Mouse (Mus musculus) left cerebral cortex, adult 11 months (tissue): ENCODE measurements around the gene Tecpr2.

ENCODE experiments used
- DNase-seq: peaks from one replicate; pipeline ENCODE4 v3.0.0; 2022; ENCODE audit warnings: low spot score

The Tecpr2 gene

GRCm38 (mm10) chr12:110865571-110865970, 23.5 kb upstream of the Tecpr2 start:
- DNase-seq, result no peak

GRCm38 (mm10) chr12:110865989-110866388, 23.1 kb upstream of the Tecpr2 start:
- DNase-seq, result no peak

- DNase-seq, result no peak
Measured at GRCm38 (mm10) chr12:110870107-110870506, 19.0 kb upstream of the Tecpr2 start.

- no peak for DNase-seq
Measured at GRCm38 (mm10) chr12:110871247-110871646, 17.8 kb upstream of the Tecpr2 start.

DNA sequence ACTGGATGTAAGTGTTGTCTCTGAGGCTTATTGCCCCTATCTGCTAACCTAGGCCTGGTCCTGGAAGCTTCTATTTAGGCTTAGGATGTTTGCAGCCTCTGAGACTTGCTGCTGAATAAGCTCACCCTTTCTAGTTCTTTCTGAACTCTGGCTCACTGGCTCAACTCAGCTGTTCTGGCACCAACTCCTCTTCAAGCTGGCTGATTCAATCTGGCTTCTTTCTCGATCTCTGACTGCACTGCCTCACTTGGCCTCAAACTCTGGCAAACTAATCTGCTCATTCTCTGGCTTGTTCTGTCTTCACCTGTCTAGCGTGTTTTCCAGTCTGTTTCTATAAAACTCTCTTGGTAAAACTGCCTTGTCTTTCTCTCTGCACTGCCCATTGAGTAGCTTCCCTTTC, 13.7 kb upstream of the Tecpr2 start:
- no peak for DNase-seq

- DNase-seq, result no peak
Measured at GRCm38 (mm10) chr12:110882291-110882690, 6.8 kb upstream of the Tecpr2 start.

GRCm38 (mm10) chr12:110885251-110885650, 3.8 kb upstream of the Tecpr2 start:
- no peak for DNase-seq

- no peak for DNase-seq
Measured at GRCm38 (mm10) chr12:110888106-110888505, 958 bp upstream of the Tecpr2 start.

DNA sequence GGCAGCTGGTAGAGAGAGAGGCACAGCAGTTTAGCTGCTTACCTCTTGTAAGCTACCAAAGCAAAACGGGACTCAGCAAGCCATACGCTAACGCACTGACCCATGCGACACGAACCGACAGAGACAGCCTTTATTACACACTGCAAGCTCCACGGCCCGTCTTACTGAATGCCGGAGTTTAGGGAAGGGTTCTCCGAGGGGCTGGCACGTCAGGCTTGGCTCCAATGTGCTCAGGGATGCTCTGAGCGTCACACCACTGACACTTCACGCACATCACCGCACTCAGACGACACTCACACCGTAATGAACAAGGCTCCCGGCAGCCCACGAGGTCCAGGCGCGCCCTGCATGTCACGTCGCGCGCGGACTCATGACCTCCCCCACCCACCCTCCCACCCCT, 458 bp upstream of the Tecpr2 start:
- DNase-seq, result peak; percentile 63

- DNase-seq, result no peak
Measured at GRCm38 (mm10) chr12:110891887-110892286, 2.8 kb downstream of the Tecpr2 start.

GRCm38 (mm10) chr12:110902106-110902505, 13.0 kb downstream of the Tecpr2 start:
- no peak for DNase-seq

DNA sequence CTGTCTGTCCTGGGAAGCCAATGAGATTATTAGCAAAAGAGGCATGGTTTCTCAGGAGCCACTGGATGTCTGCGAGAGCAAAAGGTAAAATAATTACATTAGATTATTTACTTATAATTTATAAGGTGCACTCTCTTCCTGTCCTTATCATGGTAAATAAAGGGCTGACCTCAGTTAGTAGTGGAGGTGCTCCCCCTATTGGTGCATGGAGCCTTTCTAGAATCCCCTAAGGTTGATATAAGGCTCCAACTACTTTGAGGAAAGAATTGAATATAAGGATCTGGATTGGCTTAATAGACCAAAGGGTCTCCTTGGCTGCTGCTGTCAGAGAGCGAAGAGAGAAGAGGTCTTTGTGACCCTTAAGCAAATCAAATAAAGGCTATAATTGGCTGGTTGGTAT, 14.5 kb downstream of the Tecpr2 start:
- no peak for DNase-seq

DNA sequence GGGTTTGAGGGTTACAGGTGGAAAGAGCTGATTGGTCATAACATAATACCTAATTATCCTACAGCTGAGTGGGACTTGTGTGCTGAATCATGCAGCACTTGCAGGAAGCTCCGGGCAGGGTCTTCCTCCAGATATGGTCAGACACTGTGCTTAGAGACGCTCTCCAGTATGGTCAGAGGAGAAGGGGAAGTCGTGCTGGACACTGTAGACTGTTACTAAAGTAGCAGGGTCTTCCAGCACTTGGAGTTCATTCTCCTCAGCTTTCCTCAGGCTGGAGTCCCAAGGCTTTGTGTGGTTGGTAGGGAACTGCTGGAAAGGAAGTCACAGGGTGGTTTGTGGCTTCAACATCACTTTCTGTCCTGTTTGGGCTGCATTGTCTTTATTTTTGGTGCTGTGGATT, 18.8 kb downstream of the Tecpr2 start:
- DNase-seq, result no peak

DNA sequence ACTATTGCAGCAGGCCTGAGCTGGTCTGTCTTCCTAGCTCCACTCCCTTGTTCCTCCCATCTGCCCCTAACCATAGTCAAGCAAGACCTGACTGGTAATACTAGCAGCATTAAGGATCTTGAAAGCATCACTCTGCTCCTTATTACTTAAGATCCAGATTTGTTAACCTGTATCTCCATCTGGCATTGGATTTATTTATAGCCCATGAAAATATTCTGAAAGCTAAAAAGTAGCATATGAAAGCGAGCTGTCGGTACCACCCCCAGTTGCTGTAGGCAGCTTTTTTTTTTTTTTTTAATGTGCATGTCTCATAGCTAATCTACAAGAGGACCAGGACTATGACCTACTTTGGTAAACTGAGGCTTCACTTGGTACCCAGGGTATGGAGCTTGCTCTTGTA, 20.9 kb downstream of the Tecpr2 start:
- DNase-seq, result no peak

GRCm38 (mm10) chr12:110915761-110916160, 26.7 kb downstream of the Tecpr2 start:
- no peak for DNase-seq

GRCm38 (mm10) chr12:110920254-110920653, 31.2 kb downstream of the Tecpr2 start:
- DNase-seq, result no peak

GRCm38 (mm10) chr12:110921572-110921971, 32.5 kb downstream of the Tecpr2 start:
- DNase-seq, result no peak

DNA sequence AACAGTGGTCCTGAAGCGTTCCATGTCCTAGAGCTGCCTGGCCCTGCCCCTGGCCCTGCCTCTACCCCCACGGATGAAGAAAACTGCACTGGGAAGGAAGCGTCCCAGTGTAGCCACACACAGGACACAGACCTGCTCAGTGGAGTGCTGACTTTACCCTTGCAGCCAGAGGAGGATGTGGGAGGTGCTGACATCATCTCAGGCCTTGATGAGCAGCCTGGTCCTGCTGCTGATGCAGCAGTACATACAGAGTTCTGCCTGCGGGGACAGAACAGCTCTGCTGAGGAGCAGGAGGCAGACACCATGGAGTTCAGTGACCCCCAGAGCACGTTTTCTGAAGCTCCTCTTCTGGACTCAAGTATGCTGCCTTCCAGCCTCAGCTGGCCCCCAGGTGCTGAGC, 43.8 kb downstream of the Tecpr2 start:
- no peak for DNase-seq

DNA sequence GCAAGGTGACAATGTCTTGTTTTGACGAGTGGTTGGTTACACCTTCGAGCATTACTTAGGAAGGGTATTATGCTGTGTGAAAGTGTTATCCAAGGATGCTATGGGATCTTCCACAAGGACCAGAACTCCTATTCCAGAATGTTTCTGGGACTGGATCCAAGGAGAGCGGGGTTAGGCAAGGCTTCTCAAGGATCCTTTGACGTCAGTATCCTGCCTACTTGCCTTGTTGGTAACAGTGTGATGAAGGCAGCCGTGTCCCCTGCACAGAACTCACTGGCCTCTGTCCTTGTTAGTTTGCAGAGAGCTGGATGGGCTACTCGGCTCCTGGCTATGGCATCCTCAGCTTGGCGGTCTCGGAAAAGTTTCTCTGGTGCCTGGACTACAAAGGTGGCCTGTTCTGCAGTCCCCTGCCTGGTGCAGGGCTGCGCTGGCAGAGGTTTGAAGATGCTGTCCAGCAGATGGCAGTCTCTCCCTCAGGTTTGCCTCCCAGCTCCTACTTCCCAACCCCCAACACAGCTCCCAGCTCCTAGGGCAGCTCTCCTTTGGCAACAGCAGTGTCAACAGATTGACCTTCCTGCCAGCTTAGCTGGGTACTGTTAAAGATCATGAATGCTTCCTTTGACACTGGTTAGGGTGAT, 47.0 kb downstream of the Tecpr2 start:
- DNase-seq, result peak; percentile 84

DNA sequence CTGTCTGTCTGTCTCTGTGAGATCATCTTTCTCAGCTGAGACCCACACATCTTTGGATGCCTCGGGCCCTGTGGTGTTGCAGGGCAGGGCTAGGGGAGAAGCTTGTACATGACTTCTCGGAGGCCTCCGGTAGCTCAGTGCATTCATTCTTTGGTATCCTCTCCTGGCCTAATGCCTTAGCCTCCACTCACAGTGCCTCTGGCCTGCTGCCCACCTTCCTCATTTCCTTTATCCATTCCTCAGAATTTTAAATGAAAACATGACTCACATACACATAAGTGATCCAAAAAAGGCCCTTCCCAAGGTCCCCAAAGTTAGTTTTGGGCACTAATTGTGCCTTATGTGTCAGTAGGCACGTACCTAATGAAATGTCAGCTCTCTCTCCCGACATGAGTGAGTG, 48.4 kb downstream of the Tecpr2 start:
- DNase-seq, result no peak

DNA sequence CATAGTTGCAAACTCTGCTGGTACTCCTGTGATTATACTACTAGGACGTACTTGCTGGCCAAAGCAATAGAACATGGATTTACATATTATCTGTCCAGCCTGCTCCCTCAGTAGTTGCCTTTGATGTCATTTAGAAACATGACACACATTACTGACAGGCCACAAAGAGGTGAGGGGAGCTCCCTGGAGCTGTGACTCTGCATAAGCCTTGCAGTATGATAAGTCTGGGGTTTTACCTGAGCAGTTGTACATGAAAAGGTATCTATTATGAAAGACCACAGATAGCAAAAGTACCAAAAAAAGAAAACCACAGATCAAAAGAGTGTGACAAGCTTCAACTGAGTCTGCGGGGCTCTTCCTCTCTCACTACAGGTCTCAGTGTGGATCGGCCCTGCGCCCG, 50.3 kb downstream of the Tecpr2 start:
- no peak for DNase-seq

DNA sequence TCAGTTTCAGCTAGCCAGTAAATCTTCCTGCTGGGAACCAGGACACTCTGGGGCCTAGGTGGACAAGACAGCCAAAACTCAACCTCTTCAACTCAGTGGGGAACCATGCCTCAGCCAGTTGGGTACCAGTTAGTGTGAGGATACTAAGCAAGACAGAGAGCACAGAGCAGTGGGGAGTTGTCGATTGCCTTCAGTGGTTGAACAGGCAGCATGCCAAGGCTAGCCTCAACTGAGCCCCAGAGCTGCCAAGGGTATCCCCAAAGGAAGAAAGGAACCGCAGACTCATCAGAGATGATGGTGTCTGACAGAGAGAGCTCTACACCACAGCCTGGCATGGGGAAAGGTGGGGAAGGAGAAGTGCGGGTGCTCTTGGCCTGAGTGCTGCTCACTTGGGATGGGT, 51.8 kb downstream of the Tecpr2 start:
- DNase-seq, result no peak

- DNase-seq, result no peak
Measured at GRCm38 (mm10) chr12:110946216-110946615, 57.2 kb downstream of the Tecpr2 start.

DNA sequence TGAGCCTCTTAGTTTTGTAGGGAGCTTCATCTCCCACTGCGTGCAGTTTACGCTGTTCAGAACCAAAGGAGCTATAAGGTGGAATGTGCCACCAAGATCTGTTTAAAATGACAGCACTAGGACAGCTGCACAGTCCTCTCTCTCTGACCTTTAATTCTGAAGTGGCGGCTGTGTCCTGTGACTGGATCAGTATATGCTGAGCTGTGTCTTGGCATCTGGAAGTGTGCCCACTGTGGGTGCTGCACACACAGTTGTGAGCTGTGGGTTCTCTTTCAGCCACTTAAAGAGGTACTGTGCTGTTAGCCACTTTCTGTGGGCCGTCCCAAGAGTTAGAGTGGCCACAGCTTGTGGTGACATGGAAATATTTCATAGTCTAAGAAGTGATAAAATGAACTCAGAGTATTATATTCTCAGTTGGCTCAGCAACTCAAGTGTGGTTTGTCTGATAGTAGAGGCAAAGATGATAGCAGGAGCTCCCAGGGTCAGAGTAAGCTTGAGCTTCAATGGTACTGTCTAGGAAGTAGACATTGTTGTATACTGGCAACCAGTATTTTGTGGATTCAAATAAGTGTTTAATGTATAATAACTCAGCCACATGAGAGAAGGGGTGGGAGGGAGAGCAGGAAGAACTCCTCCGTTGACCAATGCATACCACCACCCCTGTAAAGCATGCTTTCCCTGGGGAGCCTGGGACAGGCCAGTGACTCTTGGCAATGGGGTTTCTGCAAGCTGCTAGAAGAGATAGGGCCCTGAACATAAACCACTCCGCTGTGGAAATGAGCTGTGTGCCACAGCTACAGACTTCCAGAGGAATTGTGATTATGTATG, 59.2 kb downstream of the Tecpr2 start:
- no peak for DNase-seq
